Mouse (Mus musculus) liver, embryonic 14.5 days (tissue): Measurements from ENCODE around the gene Gse1.
A peak's percentile ranks its signal among the peaks of the same experiment; 100 is the strongest.

Source experiments
- CTCF ChIP-seq: IDR thresholded peaks from 2 replicates; pipeline ENCODE4 v1.5.1; 2016; ENCODE audit warnings: antibody characterized with exemption, low read depth, control low read depth
- EP300 ChIP-seq: IDR thresholded peaks from 2 replicates; pipeline ENCODE4 v1.6.1; 2016; ENCODE audit warnings: antibody characterized with exemption, low read depth

DNA sequence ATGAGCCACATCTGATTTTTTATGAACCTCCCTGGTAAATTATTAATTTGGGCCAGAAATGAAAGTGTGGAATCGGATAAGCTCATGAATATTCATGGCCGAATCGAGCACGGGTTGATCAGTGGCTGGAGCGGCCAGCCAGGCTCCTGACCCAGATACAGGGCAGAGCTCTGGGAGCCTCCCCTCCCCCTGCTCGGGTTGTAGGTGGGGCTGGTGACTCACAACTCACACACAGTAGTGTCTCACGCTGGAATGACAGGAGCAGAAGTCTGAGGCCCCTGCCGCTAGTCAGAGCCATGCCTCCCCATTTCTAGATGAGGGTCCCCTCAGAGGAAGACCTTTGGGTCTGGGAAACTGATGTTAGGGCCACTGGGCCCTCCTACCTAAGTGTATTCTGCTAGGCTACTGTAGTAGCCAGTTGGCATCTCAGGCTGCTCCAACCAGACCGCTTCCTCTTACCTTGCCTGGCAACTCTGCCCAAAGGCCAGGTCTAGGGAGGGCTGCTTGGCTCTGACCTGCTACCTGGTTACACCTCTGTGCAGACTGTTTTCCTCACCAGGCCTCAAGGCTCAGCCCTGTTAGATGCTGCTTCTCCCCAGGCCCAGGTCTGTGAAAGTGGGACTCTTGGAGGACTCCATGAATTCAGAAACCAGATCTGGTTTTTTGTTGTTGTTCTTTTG is 270.8 kb downstream of the Gse1 start:
- 0 out of 2 replicates have a peak, but pooled peaks have one; percentile 7 for TF ChIP-seq CTCF
- no peak for TF ChIP-seq EP300
